Mouse (Mus musculus): ENCODE data around the gene Prm2. TPM values are rescaled to one million over a fixed set of nuclear protein-coding genes. Genes with fewer than 3 reads are reported as not detected.

The Prm2 gene
- polyA plus RNA-seq, 1 experiment from 2014 or later: not detected

- 70% methylated on average over 6 of the region's 6 CpGs for WGBS
- Histone ChIP-seq H3K9me3 (ENCODE audit: control insufficient read depth, low read length) (no peaks in the 10 kb centered on the region), H3K27me3 (ENCODE audit: control insufficient read depth, insufficient read depth, low read length) (no peaks in the 10 kb centered on the region), H3K4me1 (replicated peaks; ENCODE audit: control insufficient read depth, insufficient read depth, low read length) (no peaks in the 10 kb centered on the region), H3K4me2 (ENCODE audit: low read depth, low read length, severe bottlenecking) (no peak overlapping the region), H3K9ac (ENCODE audit: low read length) (no peak overlapping the region), H3K27ac (ENCODE audit: low read depth, low read length) (no peak overlapping the region), H3K36me3 (ENCODE audit: control insufficient read depth, insufficient read depth, low read length) (no peaks in the 10 kb centered on the region), H3K4me3 (ENCODE audit: low read depth, low read length) (no peak overlapping the region)
- no peak for DNase-seq (ENCODE audit: low spot score)
- no peak for ATAC-seq (replicated peaks; ENCODE audit: low FRiP score)
Measured at GRCm38 (mm10) chr16:10763540-10764264, 32.2 kb downstream of the Prm2 start.

- H3K4me2 ChIP-seq (ENCODE audit: low read depth, low read length, severe bottlenecking): no peak overlapping the region
- no peaks in the 10 kb centered on the region for H3K4me1 ChIP-seq (replicated peaks; ENCODE audit: control insufficient read depth, insufficient read depth, low read length)
- H3K27ac ChIP-seq (ENCODE audit: low read depth, low read length): no peak overlapping the region
- DNase-seq (ENCODE audit: low spot score) (no peak), ATAC-seq (replicated peaks; ENCODE audit: low FRiP score) (no peak)
- no peak overlapping the region for H3K9ac ChIP-seq (ENCODE audit: low read length)
- H3K4me3 ChIP-seq (ENCODE audit: low read depth, low read length): no peak overlapping the region
- H3K36me3 ChIP-seq (ENCODE audit: control insufficient read depth, insufficient read depth, low read length): no peaks in the 10 kb centered on the region
- 82% methylated on average over 5 of the region's 5 CpGs for WGBS
- H3K9me3 ChIP-seq (ENCODE audit: control insufficient read depth, low read length): no peaks in the 10 kb centered on the region
- H3K27me3 ChIP-seq (ENCODE audit: control insufficient read depth, insufficient read depth, low read length): no peaks in the 10 kb centered on the region
Measured at GRCm38 (mm10) chr16:10762569-10763180, 33.3 kb downstream of the Prm2 start.

GRCm38 (mm10) chr16:10761182-10761581, 34.8 kb downstream of the Prm2 start:
- H3K9ac ChIP-seq (ENCODE audit: low read length): no peak overlapping the region
- 74% methylated on average over 8 of the region's 8 CpGs for WGBS
- H3K9me3 ChIP-seq (ENCODE audit: control insufficient read depth, low read length): no peaks in the 10 kb centered on the region
- H3K36me3 ChIP-seq (ENCODE audit: control insufficient read depth, insufficient read depth, low read length): no peaks in the 10 kb centered on the region
- ATAC-seq (replicated peaks; ENCODE audit: low FRiP score) (no peak), DNase-seq (ENCODE audit: low spot score) (no peak)
- H3K4me2 ChIP-seq (ENCODE audit: low read depth, low read length, severe bottlenecking): no peak overlapping the region
- no peak overlapping the region for H3K4me3 ChIP-seq (ENCODE audit: low read depth, low read length)
- H3K4me1 ChIP-seq (replicated peaks; ENCODE audit: control insufficient read depth, insufficient read depth, low read length): no peaks in the 10 kb centered on the region
- no peaks in the 10 kb centered on the region for H3K27me3 ChIP-seq (ENCODE audit: control insufficient read depth, insufficient read depth, low read length)
- H3K27ac ChIP-seq (ENCODE audit: low read depth, low read length): no peak overlapping the region

- 72% methylated on average over 6 of the region's 6 CpGs for WGBS
- DNase-seq (ENCODE audit: low spot score): no peak
Measured at GRCm38 (mm10) chr16:10756168-10756567, 39.8 kb downstream of the Prm2 start.

GRCm38 (mm10) chr16:10754521-10755296, 41.2 kb downstream of the Prm2 start:
- 94% methylated on average over 3 of the region's 3 CpGs for WGBS

More at GRCm38 (mm10) chr16:10756168-10756567, 39.8 kb downstream of the Prm2 start:
- Histone ChIP-seq H3K4me3 (ENCODE audit: low read depth, low read length) (no peak overlapping the region), H3K27me3 (ENCODE audit: control insufficient read depth, insufficient read depth, low read length) (no peaks in the 10 kb centered on the region), H3K27ac (ENCODE audit: low read depth, low read length) (no peak overlapping the region), H3K36me3 (ENCODE audit: control insufficient read depth, insufficient read depth, low read length) (no peaks in the 10 kb centered on the region), H3K9ac (ENCODE audit: low read length) (no peak overlapping the region), H3K4me1 (replicated peaks; ENCODE audit: control insufficient read depth, insufficient read depth, low read length) (no peaks in the 10 kb centered on the region), H3K4me2 (ENCODE audit: low read depth, low read length, severe bottlenecking) (no peak overlapping the region), H3K9me3 (ENCODE audit: control insufficient read depth, low read length) (no peaks in the 10 kb centered on the region)
- ATAC-seq (replicated peaks; ENCODE audit: low FRiP score): no peak

GRCm38 (mm10) chr16:10749824-10750223, 46.1 kb downstream of the Prm2 start:
- Histone ChIP-seq H3K9me3 (ENCODE audit: control insufficient read depth, low read length) (no peaks in the 10 kb centered on the region), H3K9ac (ENCODE audit: low read length) (no peak overlapping the region), H3K4me1 (replicated peaks; ENCODE audit: control insufficient read depth, insufficient read depth, low read length) (no peaks in the 10 kb centered on the region), H3K4me2 (ENCODE audit: low read depth, low read length, severe bottlenecking) (no peak overlapping the region), H3K36me3 (ENCODE audit: control insufficient read depth, insufficient read depth, low read length) (no peaks in the 10 kb centered on the region), H3K27ac (ENCODE audit: low read depth, low read length) (no peak overlapping the region), H3K27me3 (ENCODE audit: control insufficient read depth, insufficient read depth, low read length) (no peaks in the 10 kb centered on the region), H3K4me3 (ENCODE audit: low read depth, low read length) (no peak overlapping the region)
- DNase-seq (ENCODE audit: low spot score) (no peak), ATAC-seq (replicated peaks; ENCODE audit: low FRiP score) (no peak)
- whole genome bisulfite sequencing: 77% methylated on average over 7 of the region's 7 CpGs

More at GRCm38 (mm10) chr16:10754521-10755296, 41.2 kb downstream of the Prm2 start:
- no peak overlapping the region for H3K9ac ChIP-seq (ENCODE audit: low read length)
- no peaks in the 10 kb centered on the region for H3K36me3 ChIP-seq (ENCODE audit: control insufficient read depth, insufficient read depth, low read length)
- no peak for ATAC-seq (replicated peaks; ENCODE audit: low FRiP score)
- H3K9me3 ChIP-seq (ENCODE audit: control insufficient read depth, low read length): no peaks in the 10 kb centered on the region
- H3K27ac ChIP-seq (ENCODE audit: low read depth, low read length): no peak overlapping the region
- H3K4me3 ChIP-seq (ENCODE audit: low read depth, low read length): no peak overlapping the region
- no peak for DNase-seq (ENCODE audit: low spot score)
- H3K4me1 ChIP-seq (replicated peaks; ENCODE audit: control insufficient read depth, insufficient read depth, low read length): no peaks in the 10 kb centered on the region
- H3K27me3 ChIP-seq (ENCODE audit: control insufficient read depth, insufficient read depth, low read length): no peaks in the 10 kb centered on the region
- no peak overlapping the region for H3K4me2 ChIP-seq (ENCODE audit: low read depth, low read length, severe bottlenecking)

GRCm38 (mm10) chr16:10749226-10749625, 46.7 kb downstream of the Prm2 start:
- no peak for ATAC-seq (replicated peaks; ENCODE audit: low FRiP score)
- H3K9me3 ChIP-seq (ENCODE audit: control insufficient read depth, low read length): no peaks in the 10 kb centered on the region
- H3K27me3 ChIP-seq (ENCODE audit: control insufficient read depth, insufficient read depth, low read length): no peaks in the 10 kb centered on the region
- DNase-seq (ENCODE audit: low spot score): no peak
- H3K4me2 ChIP-seq (ENCODE audit: low read depth, low read length, severe bottlenecking): no peak overlapping the region
- H3K4me3 ChIP-seq (ENCODE audit: low read depth, low read length): no peak overlapping the region
- no peak overlapping the region for H3K27ac ChIP-seq (ENCODE audit: low read depth, low read length)
- whole genome bisulfite sequencing: 71% methylated on average over 7 of the region's 7 CpGs
- H3K36me3 ChIP-seq (ENCODE audit: control insufficient read depth, insufficient read depth, low read length): no peaks in the 10 kb centered on the region
- H3K4me1 ChIP-seq (replicated peaks; ENCODE audit: control insufficient read depth, insufficient read depth, low read length): no peaks in the 10 kb centered on the region
- no peak overlapping the region for H3K9ac ChIP-seq (ENCODE audit: low read length)

All from forebrain, embryonic 11.5 days (tissue).